Mouse (Mus musculus) liver, embryonic 14.5 days (tissue): ENCODE measurements at regions not wholly inside any gene's neighbourhood (a gene's known extent, or its start where the extent isn't known, plus 50 kb on each side); places are given as distances from the start of the nearest gene placed in this dataset.

Source experiments
- CTCF ChIP-seq: IDR thresholded peaks from 2 replicates; pipeline ENCODE4 v1.5.1; 2016; ENCODE audit warnings: antibody characterized with exemption, low read depth, control low read depth
- EP300 ChIP-seq: IDR thresholded peaks from 2 replicates; pipeline ENCODE4 v1.6.1; 2016; ENCODE audit warnings: antibody characterized with exemption, low read depth

DNA sequence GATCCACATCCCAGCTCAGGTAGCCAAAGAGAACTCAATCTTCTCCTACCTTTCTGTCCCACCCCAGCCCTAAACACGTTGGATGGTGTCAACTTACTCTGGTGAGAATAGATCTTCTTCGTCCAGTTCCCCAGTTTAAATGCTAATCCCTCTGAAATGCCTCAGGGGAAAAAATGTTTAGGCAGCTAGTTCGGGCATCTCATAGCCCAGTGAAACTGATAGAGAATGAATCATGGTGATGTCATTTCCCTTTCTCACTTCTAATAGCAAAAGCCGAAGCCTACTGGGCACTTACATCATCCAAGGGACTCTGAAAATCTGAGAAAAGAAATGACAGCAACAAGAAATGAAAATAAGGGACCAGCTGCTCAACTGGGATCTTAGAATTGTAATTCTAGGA, 154.9 kb downstream of the Qdpr start:
- TF ChIP-seq EP300 (no peak), CTCF (no peak)
